Mouse (Mus musculus): ENCODE results near the gene Fut11. TPM values are rescaled to one million over a fixed set of nuclear protein-coding genes. Genes with fewer than 3 reads are reported as not detected.

Gene Fut11
- total and polyA plus RNA-seq, 2 experiments from 2014 or later, result 17.9 to 20.7 TPM

- 40% methylated on average over 14 of the region's 14 CpGs for WGBS
These were observed 42.5 kb downstream of the Fut11 start for GRCm38 (mm10) chr14:20737306-20737705.

GRCm38 (mm10) chr14:20738511-20738910 lies 43.7 kb downstream of the Fut11 start:
- DNase-seq (no peak), ATAC-seq (no peak)
- WGBS, result 90% methylated on average over 8 of the region's 8 CpGs
- Histone ChIP-seq H3K9me3 (ENCODE audit: low read length) (no peaks in the 10 kb centered on the region), H3K9ac (no peak overlapping the region), H3K27ac (ENCODE audit: low read depth, low read length) (no peak overlapping the region), H3K4me2 (ENCODE audit: low read depth) (no peak overlapping the region), H3K4me3 (ENCODE audit: low read depth, low read length) (no peak overlapping the region), H3K36me3 (ENCODE audit: insufficient read depth) (peaks cover 66% of the 10 kb centered on the region), H3K27me3 (ENCODE audit: insufficient read depth, low read length) (no peaks in the 10 kb centered on the region), H3K4me1 (ENCODE audit: insufficient read depth) (peaks cover 2% of the 10 kb centered on the region; the same call in 1 of the 2 replicates)
- no peak for TF ChIP-seq CTCF (IDR thresholded peaks at IDR 0.05; ENCODE audit: low read depth)

More at GRCm38 (mm10) chr14:20737306-20737705, 42.5 kb downstream of the Fut11 start:
- no peak overlapping the region for H3K4me3 ChIP-seq (ENCODE audit: low read depth, low read length)
- H3K36me3 ChIP-seq (ENCODE audit: insufficient read depth), result peaks cover 56% of the 10 kb centered on the region
- peak; percentile 78 for TF ChIP-seq CTCF (IDR thresholded peaks at IDR 0.05; ENCODE audit: low read depth)
- peaks cover 7% of the 10 kb centered on the region for H3K4me1 ChIP-seq (ENCODE audit: insufficient read depth)
- DNase-seq (peak; percentile 28), ATAC-seq (no peak)
- no peaks in the 10 kb centered on the region for H3K27me3 ChIP-seq (ENCODE audit: insufficient read depth, low read length)
- no peak overlapping the region for H3K9ac ChIP-seq
- H3K4me2 ChIP-seq (ENCODE audit: low read depth), result no peak overlapping the region
- H3K9me3 ChIP-seq (ENCODE audit: low read length), result no peaks in the 10 kb centered on the region
- H3K27ac ChIP-seq (ENCODE audit: low read depth, low read length), result no peak overlapping the region

GRCm38 (mm10) chr14:20741301-20741700 lies 46.5 kb downstream of the Fut11 start:
- no peak for TF ChIP-seq CTCF (IDR thresholded peaks at IDR 0.05; ENCODE audit: low read depth)
- Histone ChIP-seq H3K4me3 (ENCODE audit: low read depth, low read length) (no peak overlapping the region), H3K4me2 (ENCODE audit: low read depth) (no peak overlapping the region), H3K9me3 (ENCODE audit: low read length) (no peaks in the 10 kb centered on the region), H3K27ac (ENCODE audit: low read depth, low read length) (no peak overlapping the region), H3K9ac (no peak overlapping the region), H3K27me3 (ENCODE audit: insufficient read depth, low read length) (no peaks in the 10 kb centered on the region), H3K4me1 (ENCODE audit: insufficient read depth) (no peaks in the 10 kb centered on the region), H3K36me3 (ENCODE audit: insufficient read depth) (peaks cover 84% of the 10 kb centered on the region)
- 91% methylated on average over 9 of the region's 9 CpGs for WGBS
- DNase-seq, result no peak
- ATAC-seq, result no peak

- Histone ChIP-seq H3K9me3 (ENCODE audit: low read length) (no peaks in the 10 kb centered on the region), H3K4me3 (ENCODE audit: low read depth, low read length) (no peak overlapping the region), H3K4me1 (ENCODE audit: insufficient read depth) (no peaks in the 10 kb centered on the region), H3K4me2 (ENCODE audit: low read depth) (no peak overlapping the region), H3K9ac (no peak overlapping the region), H3K36me3 (ENCODE audit: insufficient read depth) (peaks cover 70% of the 10 kb centered on the region), H3K27ac (ENCODE audit: low read depth, low read length) (no peak overlapping the region), H3K27me3 (ENCODE audit: insufficient read depth, low read length) (no peaks in the 10 kb centered on the region)
- ATAC-seq (no peak), DNase-seq (no peak)
- no peak for TF ChIP-seq CTCF (IDR thresholded peaks at IDR 0.05; ENCODE audit: low read depth)
- 86% methylated on average over 3 of the region's 3 CpGs for WGBS
These were observed 48.8 kb downstream of the Fut11 start for GRCm38 (mm10) chr14:20743614-20744013.

DNA sequence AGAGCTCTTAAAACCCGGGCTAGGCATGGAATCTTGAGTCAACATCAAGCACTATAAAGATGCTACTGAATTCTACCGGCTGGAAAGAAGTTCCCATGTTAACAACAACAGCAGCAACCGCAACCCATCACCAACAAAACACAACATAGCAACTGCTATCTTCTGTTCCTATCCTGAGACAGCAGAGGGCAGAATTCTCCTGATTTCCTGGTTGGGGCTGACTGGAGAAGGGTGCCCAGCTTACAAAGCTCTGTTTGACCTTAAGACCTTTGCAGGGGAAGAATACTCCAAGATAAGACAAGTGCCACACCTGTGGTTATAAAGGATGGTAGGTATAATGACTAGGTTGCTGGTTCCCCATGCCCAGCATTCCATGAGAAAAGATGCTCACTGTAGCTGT lies 52.2 kb downstream of the Fut11 start:
- Histone ChIP-seq H3K4me2 (ENCODE audit: low read depth) (no peak overlapping the region), H3K27ac (ENCODE audit: low read depth, low read length) (no peak overlapping the region), H3K4me1 (ENCODE audit: insufficient read depth) (no peaks in the 10 kb centered on the region), H3K27me3 (ENCODE audit: insufficient read depth, low read length) (no peaks in the 10 kb centered on the region), H3K9ac (no peak overlapping the region), H3K9me3 (ENCODE audit: low read length) (no peaks in the 10 kb centered on the region), H3K4me3 (ENCODE audit: low read depth, low read length) (no peak overlapping the region), H3K36me3 (ENCODE audit: insufficient read depth) (peaks cover 51% of the 10 kb centered on the region)
- DNase-seq (no peak), ATAC-seq (no peak)
- WGBS, result 88% methylated on average over 3 of the region's 3 CpGs
- peak; percentile 56 for TF ChIP-seq CTCF (IDR thresholded peaks at IDR 0.05; ENCODE audit: low read depth)

DNA sequence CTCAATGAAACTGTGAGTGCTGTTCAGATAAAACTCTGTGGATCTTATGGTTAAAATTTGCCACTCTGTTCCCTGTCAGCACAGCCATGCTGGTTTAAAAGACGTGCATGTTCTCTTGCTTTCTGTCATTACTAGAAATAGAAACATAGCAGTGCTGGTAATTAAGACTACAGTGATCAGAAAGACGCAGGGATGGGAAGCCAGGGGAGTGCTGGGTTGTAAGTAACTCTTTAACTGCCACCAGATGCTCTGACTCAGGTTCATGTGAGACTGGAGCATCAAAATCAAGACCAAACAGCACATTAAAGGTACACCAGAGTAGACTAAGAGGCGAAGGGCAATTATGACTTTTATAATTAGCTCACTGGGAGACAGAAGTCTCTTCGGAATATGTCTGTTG lies 53.6 kb downstream of the Fut11 start:
- ATAC-seq, result peak; percentile 63
- Histone ChIP-seq H3K9ac (no peak overlapping the region), H3K9me3 (ENCODE audit: low read length) (no peaks in the 10 kb centered on the region), H3K27ac (ENCODE audit: low read depth, low read length) (no peak overlapping the region), H3K36me3 (ENCODE audit: insufficient read depth) (peaks cover 40% of the 10 kb centered on the region), H3K4me1 (ENCODE audit: insufficient read depth) (no peaks in the 10 kb centered on the region), H3K27me3 (ENCODE audit: insufficient read depth, low read length) (no peaks in the 10 kb centered on the region), H3K4me3 (ENCODE audit: low read depth, low read length) (no peak overlapping the region), H3K4me2 (ENCODE audit: low read depth) (no peak overlapping the region)
- peak; percentile 20 for DNase-seq
- 62% methylated on average over 4 of the region's 4 CpGs for WGBS
- TF ChIP-seq CTCF (IDR thresholded peaks at IDR 0.05; ENCODE audit: low read depth), result no peak

DNA sequence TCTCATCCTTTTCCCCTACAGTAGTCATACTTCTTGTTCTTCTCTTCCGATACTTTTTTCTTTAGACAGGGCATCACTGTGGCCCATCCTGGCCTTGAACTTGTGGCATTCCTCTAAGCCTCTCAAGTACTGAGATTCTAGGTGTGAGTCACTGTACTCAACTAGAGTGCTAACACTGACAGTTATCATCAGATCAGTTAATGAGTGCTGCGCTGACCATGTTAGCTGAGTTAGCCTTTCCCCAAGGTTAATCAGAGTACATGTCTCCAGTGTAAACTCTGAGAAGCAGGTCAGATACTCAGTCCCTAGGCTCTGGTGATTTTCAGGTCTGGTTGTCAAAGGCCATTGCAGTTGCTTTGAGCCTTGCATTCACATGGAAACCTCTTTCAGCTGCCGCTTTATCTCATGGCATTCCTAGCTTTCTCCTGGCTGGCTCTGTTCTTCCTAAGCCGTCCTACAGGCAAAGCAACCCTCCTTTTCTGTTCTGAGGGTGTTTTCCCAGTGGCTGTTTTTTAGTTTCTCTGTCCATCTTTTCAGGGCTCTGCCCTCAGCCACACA lies 54.8 kb downstream of the Fut11 start:
- no peaks in the 10 kb centered on the region for H3K4me1 ChIP-seq (ENCODE audit: insufficient read depth)
- no peak overlapping the region for H3K9ac ChIP-seq
- no peak overlapping the region for H3K4me2 ChIP-seq (ENCODE audit: low read depth)
- no peaks in the 10 kb centered on the region for H3K27me3 ChIP-seq (ENCODE audit: insufficient read depth, low read length)
- 80% methylated on average over 4 of the region's 4 CpGs for WGBS
- no peak for ATAC-seq
- no peaks in the 10 kb centered on the region for H3K9me3 ChIP-seq (ENCODE audit: low read length)
- DNase-seq, result no peak
- no peak overlapping the region for H3K27ac ChIP-seq (ENCODE audit: low read depth, low read length)
- H3K36me3 ChIP-seq (ENCODE audit: insufficient read depth), result peaks cover 36% of the 10 kb centered on the region
- TF ChIP-seq CTCF (IDR thresholded peaks at IDR 0.05; ENCODE audit: low read depth), result no peak
- no peak overlapping the region for H3K4me3 ChIP-seq (ENCODE audit: low read depth, low read length)
